Mouse (Mus musculus) MEL (cell line): ENCODE measurements at regions not wholly inside any gene's neighbourhood (a gene's known extent, or its start where the extent isn't known, plus 50 kb on each side); places are given as distances from the start of the nearest gene placed in this dataset.

Source experiments
- GABPA ChIP-seq: IDR thresholded peaks from 2 replicates; pipeline ENCODE4 v1.6.1; 2012; ENCODE audit warnings: low read depth, mild to moderate bottlenecking, inconsistent platforms, low read length, improper control_type of control experiment, moderate library complexity
- GATA1 ChIP-seq: IDR thresholded peaks from 2 replicates; pipeline ENCODE4 v1.6.1; 2011; ENCODE audit warnings: low read depth, low read length, improper control_type of control experiment
- HCFC1 ChIP-seq: IDR thresholded peaks from 2 replicates; pipeline ENCODE4 v1.6.1; 2012; ENCODE audit warnings: low read depth, mild to moderate bottlenecking, inconsistent platforms, low read length, improper control_type of control experiment, moderate library complexity
- NELFE ChIP-seq: IDR thresholded peaks from 2 replicates; pipeline ENCODE4 v1.6.1; 2011; ENCODE audit warnings: low read depth, low read length, improper control_type of control experiment
- POLR2A ChIP-seq, 2 experiments: IDR thresholded peaks; 2 replicates each; pipeline ENCODE4 v1.6.1; 2011 to 2012; ENCODE audit warnings: low read length in 2 of 2, mild to moderate bottlenecking in 2 of 2, control low read depth in 1 of 2, improper control_type of control experiment in 1 of 2, low read depth in 1 of 2, moderate library complexity in 1 of 2; ENCODE audit not compliant: control insufficient read depth in 1 of 2, insufficient read depth in 1 of 2, poor library complexity in 1 of 2
- TCF12 ChIP-seq: IDR thresholded peaks from 2 replicates; pipeline ENCODE4 v1.6.1; 2014; ENCODE audit warnings: low read depth, mild to moderate bottlenecking, inconsistent platforms, low read length, improper control_type of control experiment, moderate library complexity

DNA sequence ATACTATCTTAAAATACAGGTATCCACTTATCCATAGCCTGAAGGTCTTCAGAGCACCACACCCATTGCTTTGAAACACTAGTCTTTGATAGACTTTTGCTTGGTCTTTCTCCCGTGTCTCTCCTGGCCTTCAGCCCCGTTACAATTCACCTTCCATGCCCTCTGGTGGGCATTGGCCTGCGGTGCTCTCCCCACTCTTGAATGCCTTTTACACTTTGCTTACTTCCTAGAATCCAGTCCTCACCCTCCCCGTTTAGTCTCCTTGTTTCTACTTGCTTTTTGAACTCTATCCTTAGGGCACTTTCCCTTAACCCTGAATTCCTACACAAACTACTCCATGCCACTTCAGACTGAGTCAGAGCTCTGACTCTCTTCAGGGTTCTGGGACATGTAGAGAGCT lies 156.6 kb downstream of the Barhl2 start:
- TF ChIP-seq NELFE (no peak), POLR2A (IDR thresholded peaks at IDR 0.05; ENCODE audit: control insufficient read depth in 1 of 2, insufficient read depth in 1 of 2, low read depth in 1 of 2, low read length in 2 of 2, poor library complexity in 1 of 2) (no peak), GABPA (no peak), GATA1 (no peak), TCF12 (no peak), HCFC1 (no peak)
